Mouse (Mus musculus): ENCODE measurements around the gene Scube3. TPM values are rescaled to one million over a fixed set of nuclear protein-coding genes. Genes with fewer than 3 reads are reported as not detected.

The Scube3 gene
- polyA plus RNA-seq, 2 experiments, result 10.5 to 31.6 TPM

- no peak for TF ChIP-seq POLR2A (IDR thresholded peaks at IDR 0.05; ENCODE audit: borderline replicate concordance, extremely low read depth, insufficient read depth, insufficient read length)
- H3K27ac ChIP-seq (replicated peaks; ENCODE audit: low read depth, low read length), result no peak overlapping the region
- peak overlapping the region; percentile 77 for H3K4me3 ChIP-seq (replicated peaks; ENCODE audit: low read length)
- WGBS, result 4% methylated on average over 9 of the region's 9 CpGs
- H3K4me1 ChIP-seq (ENCODE audit: control insufficient read depth, insufficient read depth, low read length), result peaks cover 50% of the 10 kb centered on the region
- ATAC-seq (ENCODE audit: low FRiP score, low read depth), result no peak
- no peaks in the 10 kb centered on the region for H3K36me3 ChIP-seq (ENCODE audit: control insufficient read depth, insufficient read depth, low read length)
- peak overlapping the region; percentile 93 for H3K4me2 ChIP-seq (replicated peaks; ENCODE audit: low read depth, low read length, severe bottlenecking)
- no peak for DNase-seq (ENCODE audit: low spot score)
- H3K9ac ChIP-seq (ENCODE audit: low read depth, low read length, severe bottlenecking), result peak overlapping the region; percentile 21
- H3K27me3 ChIP-seq (ENCODE audit: control insufficient read depth, insufficient read depth, low read length), result no peaks in the 10 kb centered on the region
- H3K9me3 ChIP-seq (ENCODE audit: control insufficient read depth, low read length), result no peaks in the 10 kb centered on the region
These were observed 1.8 kb downstream of the Scube3 start for GRCm38 (mm10) chr17:28143751-28144150.

GRCm38 (mm10) chr17:28144241-28144640 lies 2.3 kb downstream of the Scube3 start:
- no peak for TF ChIP-seq POLR2A (IDR thresholded peaks at IDR 0.05; ENCODE audit: borderline replicate concordance, extremely low read depth, insufficient read depth, insufficient read length)
- Histone ChIP-seq H3K27ac (replicated peaks; ENCODE audit: low read depth, low read length) (no peak overlapping the region), H3K4me2 (replicated peaks; ENCODE audit: low read depth, low read length, severe bottlenecking) (peak overlapping the region; percentile 93), H3K4me3 (replicated peaks; ENCODE audit: low read length) (peak overlapping the region; percentile 77), H3K36me3 (ENCODE audit: control insufficient read depth, insufficient read depth, low read length) (no peaks in the 10 kb centered on the region), H3K9me3 (ENCODE audit: control insufficient read depth, low read length) (no peaks in the 10 kb centered on the region), H3K27me3 (ENCODE audit: control insufficient read depth, insufficient read depth, low read length) (no peaks in the 10 kb centered on the region), H3K9ac (ENCODE audit: low read depth, low read length, severe bottlenecking) (peak overlapping the region; percentile 21; the same call in 1 of the 2 replicates), H3K4me1 (ENCODE audit: control insufficient read depth, insufficient read depth, low read length) (peaks cover 54% of the 10 kb centered on the region)
- WGBS, result 19% methylated on average over 6 of the region's 6 CpGs
- ATAC-seq (ENCODE audit: low FRiP score, low read depth) (no peak), DNase-seq (ENCODE audit: low spot score) (no peak)

- no peak for ATAC-seq (ENCODE audit: low FRiP score, low read depth)
- H3K4me1 ChIP-seq (ENCODE audit: control insufficient read depth, insufficient read depth, low read length), result peaks cover 51% of the 10 kb centered on the region
These were observed 6.3 kb downstream of the Scube3 start for GRCm38 (mm10) chr17:28148288-28148687.

GRCm38 (mm10) chr17:28149734-28150133 lies 7.8 kb downstream of the Scube3 start:
- peaks cover 12% of the 10 kb centered on the region for H3K36me3 ChIP-seq (ENCODE audit: control insufficient read depth, insufficient read depth, low read length)
- peaks cover 37% of the 10 kb centered on the region for H3K4me1 ChIP-seq (ENCODE audit: control insufficient read depth, insufficient read depth, low read length)
- no peaks in the 10 kb centered on the region for H3K9me3 ChIP-seq (ENCODE audit: control insufficient read depth, low read length)
- no peak for TF ChIP-seq POLR2A (IDR thresholded peaks at IDR 0.05; ENCODE audit: borderline replicate concordance, extremely low read depth, insufficient read depth, insufficient read length)
- H3K4me2 ChIP-seq (replicated peaks; ENCODE audit: low read depth, low read length, severe bottlenecking), result no peak overlapping the region
- H3K4me3 ChIP-seq (replicated peaks; ENCODE audit: low read length), result no peak overlapping the region
- no peak overlapping the region for H3K27ac ChIP-seq (replicated peaks; ENCODE audit: low read depth, low read length)
- H3K9ac ChIP-seq (ENCODE audit: low read depth, low read length, severe bottlenecking), result peak overlapping the region; percentile 18; the same call in 1 of the 2 replicates
- no peak for ATAC-seq (ENCODE audit: low FRiP score, low read depth)
- no peaks in the 10 kb centered on the region for H3K27me3 ChIP-seq (ENCODE audit: control insufficient read depth, insufficient read depth, low read length)
- no peak for DNase-seq (ENCODE audit: low spot score)
- 83% methylated on average over 8 of the region's 8 CpGs for WGBS

More at GRCm38 (mm10) chr17:28148288-28148687, 6.3 kb downstream of the Scube3 start:
- no peak overlapping the region for H3K27ac ChIP-seq (replicated peaks; ENCODE audit: low read depth, low read length)
- no peak for TF ChIP-seq POLR2A (IDR thresholded peaks at IDR 0.05; ENCODE audit: borderline replicate concordance, extremely low read depth, insufficient read depth, insufficient read length)
- H3K9me3 ChIP-seq (ENCODE audit: control insufficient read depth, low read length), result no peaks in the 10 kb centered on the region
- H3K4me2 ChIP-seq (replicated peaks; ENCODE audit: low read depth, low read length, severe bottlenecking), result no peak overlapping the region
- DNase-seq (ENCODE audit: low spot score), result no peak
- H3K36me3 ChIP-seq (ENCODE audit: control insufficient read depth, insufficient read depth, low read length), result peaks cover 3% of the 10 kb centered on the region; the same call in 1 of the 2 replicates
- H3K4me3 ChIP-seq (replicated peaks; ENCODE audit: low read length), result no peak overlapping the region
- no peaks in the 10 kb centered on the region for H3K27me3 ChIP-seq (ENCODE audit: control insufficient read depth, insufficient read depth, low read length)
- 49% methylated on average over 3 of the region's 3 CpGs for WGBS
- no peak overlapping the region for H3K9ac ChIP-seq (ENCODE audit: low read depth, low read length, severe bottlenecking)

- no peak overlapping the region for H3K27ac ChIP-seq (replicated peaks; ENCODE audit: low read depth, low read length)
- ATAC-seq (ENCODE audit: low FRiP score, low read depth), result no peak
- TF ChIP-seq POLR2A (IDR thresholded peaks at IDR 0.05; ENCODE audit: borderline replicate concordance, extremely low read depth, insufficient read depth, insufficient read length), result no peak
- peaks cover 14% of the 10 kb centered on the region for H3K36me3 ChIP-seq (ENCODE audit: control insufficient read depth, insufficient read depth, low read length)
- WGBS, result 81% methylated on average over 12 of the region's 12 CpGs
- H3K4me1 ChIP-seq (ENCODE audit: control insufficient read depth, insufficient read depth, low read length), result peaks cover 30% of the 10 kb centered on the region
- H3K4me3 ChIP-seq (replicated peaks; ENCODE audit: low read length), result no peak overlapping the region
- H3K9me3 ChIP-seq (ENCODE audit: control insufficient read depth, low read length), result no peaks in the 10 kb centered on the region
- DNase-seq (ENCODE audit: low spot score), result no peak
- H3K27me3 ChIP-seq (ENCODE audit: control insufficient read depth, insufficient read depth, low read length), result no peaks in the 10 kb centered on the region
- no peak overlapping the region for H3K4me2 ChIP-seq (replicated peaks; ENCODE audit: low read depth, low read length, severe bottlenecking)
- H3K9ac ChIP-seq (ENCODE audit: low read depth, low read length, severe bottlenecking), result no peak overlapping the region
These were observed 8.5 kb downstream of the Scube3 start for GRCm38 (mm10) chr17:28150456-28150855.

GRCm38 (mm10) chr17:28153095-28153494 lies 11.2 kb downstream of the Scube3 start:
- no peak overlapping the region for H3K9ac ChIP-seq (ENCODE audit: low read depth, low read length, severe bottlenecking)
- TF ChIP-seq POLR2A (IDR thresholded peaks at IDR 0.05; ENCODE audit: borderline replicate concordance, extremely low read depth, insufficient read depth, insufficient read length), result no peak
- no peaks in the 10 kb centered on the region for H3K27me3 ChIP-seq (ENCODE audit: control insufficient read depth, insufficient read depth, low read length)
- H3K9me3 ChIP-seq (ENCODE audit: control insufficient read depth, low read length), result no peaks in the 10 kb centered on the region
- DNase-seq (ENCODE audit: low spot score) (no peak), ATAC-seq (ENCODE audit: low FRiP score, low read depth) (no peak)
- H3K4me3 ChIP-seq (replicated peaks; ENCODE audit: low read length), result no peak overlapping the region
- H3K27ac ChIP-seq (replicated peaks; ENCODE audit: low read depth, low read length), result no peak overlapping the region
- H3K4me2 ChIP-seq (replicated peaks; ENCODE audit: low read depth, low read length, severe bottlenecking), result no peak overlapping the region
- 84% methylated on average over 6 of the region's 6 CpGs for whole genome bisulfite sequencing
- peaks cover 22% of the 10 kb centered on the region for H3K36me3 ChIP-seq (ENCODE audit: control insufficient read depth, insufficient read depth, low read length)
- H3K4me1 ChIP-seq (ENCODE audit: control insufficient read depth, insufficient read depth, low read length), result peaks cover 10% of the 10 kb centered on the region; the same call in 1 of the 2 replicates
